Mouse (Mus musculus) small intestine, adult 2 months (tissue): Measurements from ENCODE around the gene Htra1.

ENCODE experiments used
- CTCF ChIP-seq: fragments of 200-500 bp; IDR thresholded peaks from 2 replicates; pipeline ENCODE4 v1.5.1; 2012; ENCODE audit warnings: low read depth, mild to moderate bottlenecking, control low read depth, inconsistent platforms, low read length, moderate library complexity, mixed read lengths; ENCODE audit not compliant: insufficient replicate concordance, insufficient read length; ENCODE audit errors: extremely low read depth
- POLR2A ChIP-seq: fragments of 200-500 bp; IDR thresholded peaks from 2 replicates; pipeline ENCODE4 v1.6.1; 2012; ENCODE audit warnings: low read depth, mild to moderate bottlenecking, control low read depth, inconsistent platforms, low read length, moderate library complexity

- TF ChIP-seq CTCF (no peak), POLR2A (no peak)
Observed at GRCm38 (mm10) chr7:130965909-130966365, 30.0 kb downstream of the Htra1 start.
